ENCODE assay signal across 8 mouse cellular contexts in genomic region chr5:122778231-122779226, GRCm38 (mm10). TPM values are rescaled to one million over a fixed set of nuclear protein-coding genes. Genes with fewer than 3 reads are reported as not detected.
DNase-seq lines count a peak whose midpoint lies in the region; ATAC-seq and TF ChIP-seq lines count a peak whose summit lies in the region.

No protein-coding gene starts in this region.

- H3K27ac ChIP-seq in heart, embryonic 16.5 days (ENCODE audit: low read length) = peak overlapping the region; percentile 49
- H3K27ac ChIP-seq in midbrain, embryonic 15.5 days = peak overlapping the region; percentile 70

- H3K4me1 ChIP-seq in heart, embryonic 16.5 days (ENCODE audit: control insufficient read depth, insufficient read depth, low read length) = peaks cover 17% of the 10 kb centered on the region
- peaks cover 17% of the 10 kb centered on the region for H3K4me1 ChIP-seq in midbrain, embryonic 15.5 days

- no peaks in the 10 kb centered on the region for H3K9me3 ChIP-seq in heart, embryonic 16.5 days (replicated peaks; ENCODE audit: control insufficient read depth, low read length)
- H3K9me3 ChIP-seq in midbrain, embryonic 15.5 days = no peaks in the 10 kb centered on the region

- no peak for TF ChIP-seq CTCF in C2C12 (IDR thresholded peaks at IDR 0.05; ENCODE audit: control insufficient read depth, insufficient read depth, insufficient read length)

- H3K9ac ChIP-seq in heart, embryonic 16.5 days (ENCODE audit: low read length) = peak overlapping the region; percentile 76
- peak overlapping the region; percentile 80 for H3K9ac ChIP-seq in midbrain, embryonic 15.5 days

- peaks cover 55% of the 10 kb centered on the region for H3K79me2 ChIP-seq in C2C12 (ENCODE audit: control insufficient read depth, insufficient read depth)

- ATAC-seq in heart, embryonic 16.5 days (replicated peaks; ENCODE audit: extremely low read depth, insufficient read depth, low FRiP score) = peak; percentile 49
- ATAC-seq in midbrain, embryonic 15.5 days (replicated peaks) = peak; percentile 67

- peak overlapping the region; percentile 97 for H3ac ChIP-seq in C2C12 (ENCODE audit: control insufficient read depth, insufficient read length, low read depth)

- H3K4me3 ChIP-seq in C2C12 (ENCODE audit: insufficient read depth, poor library complexity, severe bottlenecking) = peak overlapping the region; percentile 61
- H3K4me3 ChIP-seq in heart, embryonic 16.5 days (ENCODE audit: low read length) = peak overlapping the region; percentile 74
- H3K4me3 ChIP-seq in midbrain, embryonic 15.5 days = peak overlapping the region; percentile 74

- peak; percentile 57 for DNase-seq in cerebellum, adult 11 months
- no peak for DNase-seq in cerebellum, postnatal 4 days (ENCODE audit: low spot score in 2 of 2)
- peak; percentile 51 to 52 for DNase-seq in cerebellum, postnatal 36 days
- peak; percentile 34 to 48 for DNase-seq in left cerebral cortex, postnatal 14 days (ENCODE audit: low spot score in 2 of 2)
- peak; percentile 41 for DNase-seq in thymus, postnatal 14 days

- no peaks in the 10 kb centered on the region for H3K36me3 ChIP-seq in C2C12 (ENCODE audit: control insufficient read depth, insufficient read depth)
- H3K36me3 ChIP-seq in heart, embryonic 16.5 days (ENCODE audit: control insufficient read depth, insufficient read depth) = no peaks in the 10 kb centered on the region
- H3K36me3 ChIP-seq in midbrain, embryonic 15.5 days (replicated peaks) = no peaks in the 10 kb centered on the region

- intact Hi-C loops in left cerebral cortex, postnatal 14 days (cut with DNase I) = no loop called here

- WGBS in heart, embryonic 16.5 days = 3% methylated on average over 53 of the region's 55 CpGs
- WGBS in midbrain, embryonic 15.5 days = 1% methylated on average over 38 of the region's 55 CpGs

- H3K79me3 ChIP-seq in C2C12 (ENCODE audit: low read depth) = peaks cover 27% of the 10 kb centered on the region

- peak overlapping the region; percentile 70 for H3K4me2 ChIP-seq in heart, embryonic 16.5 days (ENCODE audit: low read depth, low read length)
- H3K4me2 ChIP-seq in midbrain, embryonic 15.5 days = peak overlapping the region; percentile 87

- H3K27me3 ChIP-seq in C2C12 (ENCODE audit: control insufficient read depth, insufficient read depth, insufficient read length) = no peaks in the 10 kb centered on the region
- H3K27me3 ChIP-seq in heart, embryonic 16.5 days (ENCODE audit: control insufficient read depth, insufficient read depth, low read length) = no peaks in the 10 kb centered on the region
- H3K27me3 ChIP-seq in midbrain, embryonic 15.5 days (replicated peaks) = no peaks in the 10 kb centered on the region

TF ChIP-seq in C2C12, 6 proteins besides CTCF, POLR2A, EP300 and RAD21:
- TF ChIP-seq MYOG (IDR thresholded peaks at IDR 0.05; ENCODE audit: control insufficient read depth, extremely low read depth, insufficient read length) (no peak), MYOD1 (IDR thresholded peaks at IDR 0.05; ENCODE audit: control insufficient read depth, insufficient read length, low read depth) (no peak), USF1 (IDR thresholded peaks at IDR 0.05; ENCODE audit: low read depth) (no peak), MAX (IDR thresholded peaks at IDR 0.05) (no peak), CEBPB (IDR thresholded peaks at IDR 0.05; ENCODE audit: low read depth) (no peak), FOSL1 (IDR thresholded peaks at IDR 0.05; ENCODE audit: insufficient read depth, low read length, poor library complexity, severe bottlenecking) (no peak)

RNA-seq across cellular contexts. Expression of gene Camkk2, which starts 0.7 kb away (rescaled TPM):
- polyA plus RNA-seq in C2C12 (2012; fragmentation: generic; extraction: Trizol) = 15.4 TPM
- 12.6 and 13.8 TPM in 2 replicates for polyA plus RNA-seq in heart, embryonic 16.5 days (2015; fragmentation: Nextera tagmentation; extraction: Ambion mirVana)
- total RNA-seq in left cerebral cortex, postnatal 14 days (2021) = 100 to 1,000 TPM; 214 to 248 TPM
- 66.1 and 69.4 TPM in 2 replicates for polyA plus RNA-seq in midbrain, embryonic 15.5 days (2015; fragmentation: Nextera tagmentation; extraction: Ambion mirVana)

RNA-seq across cellular contexts. Expression of gene Anapc5, which starts 42.6 kb away (rescaled TPM):
- 223 TPM for polyA plus RNA-seq in C2C12 (2012; fragmentation: generic; extraction: Trizol)
- 327 and 339 TPM in 2 replicates for polyA plus RNA-seq in heart, embryonic 16.5 days (2015; fragmentation: Nextera tagmentation; extraction: Ambion mirVana)
- total RNA-seq in left cerebral cortex, postnatal 14 days (2021) = 100 to 1,000 TPM; 239 to 248 TPM
- polyA plus RNA-seq in midbrain, embryonic 15.5 days (2015; fragmentation: Nextera tagmentation; extraction: Ambion mirVana) = 531 and 544 TPM in 2 replicates

Comparison
In these comparisons a context has a peak if more than half of its experiments do, and no peak if none do; other contexts are left out.
1. DNase-seq: peak in cerebellum, adult 11 months (single experiment), cerebellum, postnatal 36 days (2 of 2), left cerebral cortex, postnatal 14 days (2 of 2) and thymus, postnatal 14 days (single experiment); none in cerebellum, postnatal 4 days (0 of 2).
2. Peak in every context shown above with its lines, with median percentiles within 50 percentile points of each other: H3K4me3 ChIP-seq.